Mouse (Mus musculus) lung, adult 2 months (tissue): ENCODE data around the gene Taf3.

Source experiments
- CTCF ChIP-seq: fragments of 200-500 bp; IDR thresholded peaks from 2 replicates; pipeline ENCODE4 v1.5.1; 2011; ENCODE audit warnings: mild to moderate bottlenecking, low read length, control low read depth; ENCODE audit not compliant: insufficient read depth
- POLR2A ChIP-seq: fragments of 200-500 bp; IDR thresholded peaks from 2 replicates; pipeline ENCODE4 v1.6.1; 2011; ENCODE audit warnings: low read depth, mild to moderate bottlenecking, control low read depth, low read length, borderline replicate concordance; ENCODE audit errors: extremely low read depth

- TF ChIP-seq CTCF (no peak), POLR2A (no peak)
Measured at GRCm38 (mm10) chr2:10076675-10077074, 28.3 kb upstream of the Taf3 start.
